Mouse (Mus musculus): Measurements from ENCODE around the gene Fndc3b. TPM values are rescaled to one million over a fixed set of nuclear protein-coding genes. Genes with fewer than 3 reads are reported as not detected.

Fndc3b gene
- polyA plus RNA-seq, 1 experiment from 2014 or later, result 11.8 TPM

GRCm38 (mm10) chr3:27572305-27572704 is 138.8 kb downstream of the Fndc3b start:
- Histone ChIP-seq H3K4me2 (replicated peaks; ENCODE audit: low read depth) (no peak overlapping the region), H3K27me3 (ENCODE audit: control insufficient read depth, insufficient read depth, low read length) (no peaks in the 10 kb centered on the region), H3K9ac (ENCODE audit: low read length) (no peak overlapping the region), H3K4me3 (ENCODE audit: low read depth, low read length) (no peak overlapping the region), H3K9me3 (ENCODE audit: control insufficient read depth, low read length) (no peaks in the 10 kb centered on the region), H3K27ac (replicated peaks) (peak overlapping the region; percentile 35; the same call in 1 of the 2 replicates), H3K36me3 (ENCODE audit: control insufficient read depth, insufficient read depth, low read length) (no peaks in the 10 kb centered on the region), H3K4me1 (replicated peaks; ENCODE audit: control insufficient read depth, insufficient read depth) (peaks cover 10% of the 10 kb centered on the region)
- DNase-seq (ENCODE audit: low spot score), result peak; percentile 61
- 45% methylated on average over 6 of the region's 6 CpGs for WGBS
- ATAC-seq (ENCODE audit: low FRiP score, low TSS enrichment), result peak; percentile 79
- TF ChIP-seq EP300 (optimal IDR thresholded peaks at IDR 0.05) (no peak), CTCF (IDR thresholded peaks at IDR 0.05; ENCODE audit: low read depth) (peak; percentile 65)

DNA sequence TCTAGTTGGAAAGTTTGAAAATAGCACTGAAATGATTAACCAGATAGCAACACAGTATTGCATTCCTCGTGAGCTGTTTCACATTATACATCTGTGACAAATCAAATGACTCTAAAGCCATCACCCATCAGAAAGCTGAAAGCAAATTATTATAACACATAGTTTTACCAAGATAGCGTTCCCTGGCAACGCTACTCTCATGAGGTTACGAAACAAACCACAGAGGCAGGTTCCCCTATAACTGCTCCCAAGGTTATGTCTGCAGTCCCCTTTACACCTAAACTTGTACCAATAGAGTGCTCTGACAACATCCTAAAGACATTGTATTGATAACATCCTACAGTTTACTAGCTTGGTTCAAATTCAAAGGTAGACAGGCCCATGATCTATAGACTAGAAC is 145.8 kb downstream of the Fndc3b start:
- no peaks in the 10 kb centered on the region for H3K9me3 ChIP-seq (ENCODE audit: control insufficient read depth, low read length)
- H3K27ac ChIP-seq (replicated peaks), result no peak overlapping the region
- ATAC-seq (ENCODE audit: low FRiP score, low TSS enrichment) (no peak), DNase-seq (ENCODE audit: low spot score) (no peak)
- H3K4me3 ChIP-seq (ENCODE audit: low read depth, low read length), result no peak overlapping the region
- TF ChIP-seq EP300 (optimal IDR thresholded peaks at IDR 0.05), result no peak
- TF ChIP-seq CTCF (IDR thresholded peaks at IDR 0.05; ENCODE audit: low read depth), result no peak
- no peaks in the 10 kb centered on the region for H3K36me3 ChIP-seq (ENCODE audit: control insufficient read depth, insufficient read depth, low read length)
- WGBS, result 80% methylated on average over 4 of the region's 4 CpGs
- no peaks in the 10 kb centered on the region; the same call in 1 of the 2 replicates for H3K4me1 ChIP-seq (replicated peaks; ENCODE audit: control insufficient read depth, insufficient read depth)
- no peaks in the 10 kb centered on the region for H3K27me3 ChIP-seq (ENCODE audit: control insufficient read depth, insufficient read depth, low read length)
- no peak overlapping the region for H3K9ac ChIP-seq (ENCODE audit: low read length)
- no peak overlapping the region for H3K4me2 ChIP-seq (replicated peaks; ENCODE audit: low read depth)

GRCm38 (mm10) chr3:27563047-27563624 is 148.0 kb downstream of the Fndc3b start:
- Histone ChIP-seq H3K27me3 (ENCODE audit: control insufficient read depth, insufficient read depth, low read length) (no peaks in the 10 kb centered on the region), H3K4me1 (replicated peaks; ENCODE audit: control insufficient read depth, insufficient read depth) (no peaks in the 10 kb centered on the region; the same call in 1 of the 2 replicates), H3K4me3 (ENCODE audit: low read depth, low read length) (no peak overlapping the region), H3K4me2 (replicated peaks; ENCODE audit: low read depth) (no peak overlapping the region), H3K9ac (ENCODE audit: low read length) (no peak overlapping the region), H3K9me3 (ENCODE audit: control insufficient read depth, low read length) (no peaks in the 10 kb centered on the region), H3K27ac (replicated peaks) (no peak overlapping the region), H3K36me3 (ENCODE audit: control insufficient read depth, insufficient read depth, low read length) (no peaks in the 10 kb centered on the region)
- no peak for DNase-seq (ENCODE audit: low spot score)
- TF ChIP-seq CTCF (IDR thresholded peaks at IDR 0.05; ENCODE audit: low read depth), result no peak
- TF ChIP-seq EP300 (optimal IDR thresholded peaks at IDR 0.05), result no peak
- 75% methylated on average over 5 of the region's 5 CpGs for WGBS
- ATAC-seq (ENCODE audit: low FRiP score, low TSS enrichment), result no peak

GRCm38 (mm10) chr3:27562476-27562875 is 148.6 kb downstream of the Fndc3b start:
- H3K4me1 ChIP-seq (replicated peaks; ENCODE audit: control insufficient read depth, insufficient read depth), result no peaks in the 10 kb centered on the region; the same call in 1 of the 2 replicates
- H3K9ac ChIP-seq (ENCODE audit: low read length), result no peak overlapping the region
- ATAC-seq (ENCODE audit: low FRiP score, low TSS enrichment) (no peak), DNase-seq (ENCODE audit: low spot score) (no peak)
- H3K4me2 ChIP-seq (replicated peaks; ENCODE audit: low read depth), result no peak overlapping the region
- H3K9me3 ChIP-seq (ENCODE audit: control insufficient read depth, low read length), result no peaks in the 10 kb centered on the region
- WGBS, result 77% methylated on average over 3 of the region's 3 CpGs
- H3K27me3 ChIP-seq (ENCODE audit: control insufficient read depth, insufficient read depth, low read length), result no peaks in the 10 kb centered on the region
- H3K4me3 ChIP-seq (ENCODE audit: low read depth, low read length), result no peak overlapping the region
- no peaks in the 10 kb centered on the region for H3K36me3 ChIP-seq (ENCODE audit: control insufficient read depth, insufficient read depth, low read length)
- H3K27ac ChIP-seq (replicated peaks), result no peak overlapping the region
- TF ChIP-seq CTCF (IDR thresholded peaks at IDR 0.05; ENCODE audit: low read depth) (no peak), EP300 (optimal IDR thresholded peaks at IDR 0.05) (no peak)

- WGBS, result 98% methylated on average over 2 of the region's 2 CpGs
- Histone ChIP-seq H3K4me1 (replicated peaks; ENCODE audit: control insufficient read depth, insufficient read depth) (peaks cover 2% of the 10 kb centered on the region; the same call in 1 of the 2 replicates), H3K27ac (replicated peaks) (no peak overlapping the region), H3K4me2 (replicated peaks; ENCODE audit: low read depth) (no peak overlapping the region), H3K4me3 (ENCODE audit: low read depth, low read length) (no peak overlapping the region), H3K36me3 (ENCODE audit: control insufficient read depth, insufficient read depth, low read length) (no peaks in the 10 kb centered on the region), H3K9ac (ENCODE audit: low read length) (no peak overlapping the region), H3K27me3 (ENCODE audit: control insufficient read depth, insufficient read depth, low read length) (no peaks in the 10 kb centered on the region), H3K9me3 (ENCODE audit: control insufficient read depth, low read length) (no peaks in the 10 kb centered on the region)
- DNase-seq (ENCODE audit: low spot score) (no peak), ATAC-seq (ENCODE audit: low FRiP score, low TSS enrichment) (no peak)
- TF ChIP-seq CTCF (IDR thresholded peaks at IDR 0.05; ENCODE audit: low read depth), result no peak
- no peak for TF ChIP-seq EP300 (optimal IDR thresholded peaks at IDR 0.05)
Observed at GRCm38 (mm10) chr3:27561921-27562320, 149.2 kb downstream of the Fndc3b start.

- H3K4me3 ChIP-seq (ENCODE audit: low read depth, low read length), result no peak overlapping the region
- no peak overlapping the region for H3K27ac ChIP-seq (replicated peaks)
- H3K4me2 ChIP-seq (replicated peaks; ENCODE audit: low read depth), result no peak overlapping the region
- peaks cover 2% of the 10 kb centered on the region; the same call in 1 of the 2 replicates for H3K4me1 ChIP-seq (replicated peaks; ENCODE audit: control insufficient read depth, insufficient read depth)
- H3K27me3 ChIP-seq (ENCODE audit: control insufficient read depth, insufficient read depth, low read length), result no peaks in the 10 kb centered on the region
- no peak for ATAC-seq (ENCODE audit: low FRiP score, low TSS enrichment)
- TF ChIP-seq EP300 (optimal IDR thresholded peaks at IDR 0.05) (no peak), CTCF (IDR thresholded peaks at IDR 0.05; ENCODE audit: low read depth) (no peak)
- 20% methylated on average over 4 of the region's 4 CpGs for WGBS
- no peak for DNase-seq (ENCODE audit: low spot score)
- H3K36me3 ChIP-seq (ENCODE audit: control insufficient read depth, insufficient read depth, low read length), result peaks cover 3% of the 10 kb centered on the region; the same call in 1 of the 2 replicates
- no peaks in the 10 kb centered on the region for H3K9me3 ChIP-seq (ENCODE audit: control insufficient read depth, low read length)
- no peak overlapping the region for H3K9ac ChIP-seq (ENCODE audit: low read length)
Observed at GRCm38 (mm10) chr3:27559316-27559715, 151.8 kb downstream of the Fndc3b start.
